Mouse (Mus musculus) T-helper 1 cell (primary cell): ENCODE data around the gene A630073D07Rik.
"Not testable (repeated sequence)": the region's sequence is repeated elsewhere in the genome, so short reads cannot be mapped to it uniquely, and the experiment has no call there.

ENCODE experiments used
- in situ Hi-C: fragments of 300-600 bp; cut with MboI, MseI; formaldehyde crosslinking; loops from one replicate; pipeline ENCODE4 v1.15.1; 2025; ENCODE audit warnings: high pct_unique_total_duplicates

A630073D07Rik gene

DNA sequence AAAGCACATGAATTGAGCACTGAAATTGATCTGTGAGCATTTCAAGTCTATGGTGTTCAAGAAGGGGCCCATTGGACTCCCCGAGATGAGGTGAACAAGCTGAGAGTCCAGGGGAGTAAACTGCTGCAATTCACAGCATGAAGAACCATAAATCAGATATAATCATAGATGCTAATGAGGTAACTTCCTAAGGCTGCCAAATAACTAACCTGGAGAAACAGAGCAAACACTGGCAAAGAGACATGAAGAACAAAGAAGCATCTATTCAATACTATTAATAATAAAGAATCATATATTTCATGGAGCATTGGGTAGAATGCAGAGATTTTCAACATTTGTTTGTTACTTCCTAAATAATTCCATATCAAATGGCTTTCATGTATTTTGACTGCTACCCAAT lies at the start of gene A630073D07Rik:
Gene A630073D07Rik (minus strand): TSS at position 101 of the 400 bp plus-strand sequence.
- in situ Hi-C loops, result loop anchor here (25.0 kb wide), 1 partner anchor 561 kb away; no protein-coding TSS in a partner anchor

- in situ Hi-C loops, result no loop called here
Measured at GRCm38 (mm10) chr6:132700907-132701306, 49.6 kb upstream of the A630073D07Rik start, which contains the start of gene Tas2r121. TSS of gene Tas2r121 (minus strand) at chr6:132701007.

- in situ Hi-C loops, result not testable (repeated sequence)
Measured at GRCm38 (mm10) chr6:132691596-132691995, 40.3 kb upstream of the A630073D07Rik start.

DNA sequence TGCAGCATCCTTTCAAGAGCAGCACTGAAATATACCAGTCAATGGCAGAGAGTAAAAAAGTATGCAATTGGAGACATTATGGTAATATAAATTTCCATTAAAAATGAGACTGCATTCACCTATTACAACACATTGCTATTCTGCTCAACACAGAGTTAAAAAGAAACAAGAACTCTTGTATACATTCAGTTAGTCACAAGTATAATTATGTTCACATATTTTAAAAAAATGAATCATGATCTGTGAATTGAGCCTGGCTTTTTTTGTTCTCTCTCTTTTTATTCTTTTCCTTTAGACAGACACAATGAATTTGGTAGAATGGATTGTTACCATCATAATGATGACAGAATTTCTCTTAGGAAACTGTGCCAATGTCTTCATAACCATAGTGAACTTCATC lies 5.3 kb upstream of the A630073D07Rik start, which contains the start of gene Tas2r120:
Gene Tas2r120 (plus strand): TSS at position 301 of the 400 bp plus-strand sequence.
- in situ Hi-C loops, result loop anchor here (25.0 kb wide), 1 partner anchor 556 kb away; no protein-coding TSS in a partner anchor

GRCm38 (mm10) chr6:132649399-132649798 lies 1.9 kb downstream of the A630073D07Rik start:
- in situ Hi-C loops, result no loop called here

DNA sequence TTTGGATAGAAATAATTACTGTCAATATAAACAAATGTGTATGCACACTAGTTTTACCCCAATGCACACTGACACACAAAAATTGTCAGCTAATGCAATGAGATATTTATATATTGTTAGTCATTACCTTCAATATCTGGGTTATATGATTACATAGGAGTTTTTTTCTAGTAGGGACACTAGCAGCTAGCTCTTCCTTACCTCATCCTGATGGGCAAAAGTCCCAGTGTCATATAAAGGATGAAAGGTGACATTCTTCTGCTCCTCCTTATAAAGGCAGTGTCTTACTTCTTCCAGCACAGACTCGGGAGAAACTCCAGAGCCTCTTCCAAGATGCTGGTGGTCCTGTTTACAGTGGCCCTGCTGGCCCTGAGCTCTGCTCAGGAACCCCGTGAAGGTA lies 55.7 kb downstream of the A630073D07Rik start, which contains the start of gene Prp2:
Gene Prp2 (plus strand): TSS at position 301 of the 400 bp plus-strand sequence.
- in situ Hi-C loops, result not testable (repeated sequence)
